Mouse (Mus musculus): ENCODE data around the gene 1700020D05Rik.

1700020D05Rik gene

GRCm38 (mm10) chr19:5474281-5475068 lies 29.1 kb downstream of the 1700020D05Rik start:
- DNase-seq (ENCODE audit: low spot score): peak; percentile 59

GRCm38 (mm10) chr19:5473720-5474119 lies 29.9 kb downstream of the 1700020D05Rik start, which contains the start of gene Efemp2:
Gene Efemp2 (plus strand): TSS chr19:5473954.
- DNase-seq (ENCODE audit: low spot score): peak; percentile 87

GRCm38 (mm10) chr19:5472857-5473256 lies 30.7 kb downstream of the 1700020D05Rik start:
- DNase-seq (ENCODE audit: low spot score): no peak

- no peak for DNase-seq (ENCODE audit: low spot score)
Observed at GRCm38 (mm10) chr19:5471846-5472245, 31.7 kb downstream of the 1700020D05Rik start.

- DNase-seq (ENCODE audit: low spot score): no peak
Observed at GRCm38 (mm10) chr19:5468374-5468773, 35.2 kb downstream of the 1700020D05Rik start, which contains the start of gene Ctsw. Gene Ctsw (minus strand): TSS chr19:5468507.

- no peak for DNase-seq (ENCODE audit: low spot score)
Observed at GRCm38 (mm10) chr19:5466916-5467500, 36.6 kb downstream of the 1700020D05Rik start.

- DNase-seq (ENCODE audit: low spot score): no peak
Observed at GRCm38 (mm10) chr19:5465037-5465436, 38.5 kb downstream of the 1700020D05Rik start.

- peak; percentile 54 for DNase-seq (ENCODE audit: low spot score)
Observed at GRCm38 (mm10) chr19:5463791-5464562, 39.6 kb downstream of the 1700020D05Rik start.

GRCm38 (mm10) chr19:5463212-5463611 lies 40.4 kb downstream of the 1700020D05Rik start:
- no peak for DNase-seq (ENCODE audit: low spot score)

GRCm38 (mm10) chr19:5461411-5461810 lies 42.2 kb downstream of the 1700020D05Rik start:
- no peak for DNase-seq (ENCODE audit: low spot score)

- peak; percentile 86 for DNase-seq (ENCODE audit: low spot score)
Observed at GRCm38 (mm10) chr19:5460465-5460911, 43.1 kb downstream of the 1700020D05Rik start, which contains the start of gene Fibp. Gene Fibp (plus strand): TSS chr19:5460615.

GRCm38 (mm10) chr19:5459896-5460295 lies 43.7 kb downstream of the 1700020D05Rik start:
- no peak for DNase-seq (ENCODE audit: low spot score)

- no peak for DNase-seq (ENCODE audit: low spot score)
Observed at GRCm38 (mm10) chr19:5459019-5459418, 44.6 kb downstream of the 1700020D05Rik start.

GRCm38 (mm10) chr19:5457746-5458442 lies 45.7 kb downstream of the 1700020D05Rik start, which contains the start of gene Ccdc85b:
Gene Ccdc85b (minus strand): TSS chr19:5457894.
- no peak for DNase-seq (ENCODE audit: low spot score)

GRCm38 (mm10) chr19:5456922-5457745 lies 46.5 kb downstream of the 1700020D05Rik start:
- peak; percentile 93 for DNase-seq (ENCODE audit: low spot score)

- DNase-seq (ENCODE audit: low spot score): no peak
Observed at GRCm38 (mm10) chr19:5456241-5456921, 47.2 kb downstream of the 1700020D05Rik start.

- no peak for DNase-seq (ENCODE audit: low spot score)
Observed at GRCm38 (mm10) chr19:5455568-5455967, 48.0 kb downstream of the 1700020D05Rik start.

- no peak for DNase-seq (ENCODE audit: low spot score)
Observed at GRCm38 (mm10) chr19:5455037-5455436, 48.5 kb downstream of the 1700020D05Rik start.

All from ovary, postnatal 36 days (tissue).